Comparison of ENCODE assay signal across 9 mouse cellular contexts in the genomic region with DNA sequence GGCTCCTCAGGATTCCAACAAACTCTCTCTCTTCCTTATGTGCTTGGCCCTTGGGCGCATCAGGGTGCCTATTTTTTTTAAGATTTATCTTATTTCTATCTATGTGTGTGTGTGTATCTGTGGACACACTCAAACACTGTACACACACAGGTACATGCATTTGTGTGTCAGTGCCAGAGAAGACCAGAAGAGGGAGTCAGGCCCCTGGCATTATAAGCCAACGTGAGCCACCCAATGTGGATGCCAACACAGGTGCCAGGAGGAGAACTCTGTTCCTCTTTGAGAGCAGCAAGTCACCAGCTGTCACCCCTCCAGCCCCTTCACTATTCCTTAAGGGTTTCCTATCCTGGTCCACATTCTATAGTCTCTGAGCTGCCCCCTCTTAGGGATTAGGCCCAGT. TPM values are rescaled to one million over a fixed set of nuclear protein-coding genes. Genes with fewer than 3 reads are reported as not detected.
DNase-seq lines count a peak whose midpoint lies in the region; ATAC-seq and TF ChIP-seq lines count a peak whose summit lies in the region.
"Had no signal": no experiment of that assay in that cellular context is flagged by ENCODE, and none has a peak within 500 bp of the region (broad histone marks: within the 10 kb centered on the region; RNA-seq: fewer than 3 reads in every experiment).

No protein-coding gene starts in this region.

- no peak for DNase-seq in kidney, postnatal 0 days (ENCODE audit: low spot score)
- DNase-seq in kidney, adult 11 months, result no peak
- peak in 1 of 3 experiments; percentile 40 for DNase-seq in liver, embryonic 14.5 days (ENCODE audit: low read depth in 3 of 3, low spot score in 3 of 3)
- DNase-seq in spleen, postnatal 14 days (ENCODE audit: low spot score in 2 of 2), result peak; percentile 46 to 68
- no peak for DNase-seq in ovary, adult 18-20 months (ENCODE audit: low spot score)
- DNase-seq in gastrocnemius, adult 18-20 months (ENCODE audit: low spot score), result no peak

- no peaks in the 10 kb centered on the region for H3K27me3 ChIP-seq in kidney, postnatal 0 days (ENCODE audit: insufficient read depth, low read length)
- no peaks in the 10 kb centered on the region; the same call in 1 of the 2 replicates for H3K27me3 ChIP-seq in liver, embryonic 14.5 days (ENCODE audit: control insufficient read depth, insufficient read depth, low read length)
- H3K27me3 ChIP-seq in hindbrain, embryonic 12.5 days, result no peaks in the 10 kb centered on the region

- no peak for TF ChIP-seq EP300 in liver, embryonic 14.5 days (IDR thresholded peaks at IDR 0.05; ENCODE audit: low read depth)

- H3K4me2 ChIP-seq in kidney, postnatal 0 days (ENCODE audit: low read length), result no peak overlapping the region
- H3K4me2 ChIP-seq in liver, embryonic 14.5 days (ENCODE audit: low read depth), result no peak overlapping the region
- no peak overlapping the region for H3K4me2 ChIP-seq in hindbrain, embryonic 12.5 days (replicated peaks)

- no peaks in the 10 kb centered on the region for H3K36me3 ChIP-seq in kidney, postnatal 0 days (ENCODE audit: insufficient read depth, low read length)
- H3K36me3 ChIP-seq in liver, embryonic 14.5 days (replicated peaks; ENCODE audit: control insufficient read depth, insufficient read depth, low read depth), result no peaks in the 10 kb centered on the region
- H3K36me3 ChIP-seq in hindbrain, embryonic 12.5 days, result no peaks in the 10 kb centered on the region

- H3K27ac ChIP-seq in kidney, postnatal 0 days, result no peak overlapping the region
- no peak overlapping the region for H3K27ac ChIP-seq in liver, embryonic 14.5 days
- no peak overlapping the region for H3K27ac ChIP-seq in hindbrain, embryonic 12.5 days
- H3K27ac ChIP-seq: macrophage had no signal

- 59% methylated on average over 2 of the region's 2 CpGs for WGBS in kidney, postnatal 0 days
- WGBS in liver, embryonic 14.5 days (ENCODE audit: insufficient replicate concordance), result 31% methylated on average over 2 of the region's 2 CpGs
- 67% methylated on average over 2 of the region's 2 CpGs for WGBS in hindbrain, embryonic 12.5 days

- no peaks in the 10 kb centered on the region for H3K9me3 ChIP-seq in kidney, postnatal 0 days (replicated peaks; ENCODE audit: low read length)
- no peaks in the 10 kb centered on the region for H3K9me3 ChIP-seq in liver, embryonic 14.5 days (ENCODE audit: control insufficient read depth, low read length)
- no peaks in the 10 kb centered on the region for H3K9me3 ChIP-seq in hindbrain, embryonic 12.5 days (replicated peaks)

- no peak for ATAC-seq in kidney, postnatal 0 days (replicated peaks; ENCODE audit: low FRiP score, low read depth)
- peak; percentile 56 for ATAC-seq in activated CD4-positive, CD25-positive, alpha-beta regulatory T cell, adult 4 months
- ATAC-seq in liver, embryonic 14.5 days (ENCODE audit: insufficient read depth), result peak; percentile 50
- ATAC-seq in hindbrain, embryonic 12.5 days (ENCODE audit: low FRiP score), result no peak

- no peak overlapping the region for H3K4me3 ChIP-seq in kidney, postnatal 0 days (replicated peaks; ENCODE audit: low read depth, low read length)
- no peak overlapping the region for H3K4me3 ChIP-seq in liver, embryonic 14.5 days (ENCODE audit: insufficient read depth in 1 of 2, low read depth in 2 of 2, low read length in 2 of 2)
- no peak overlapping the region for H3K4me3 ChIP-seq in hindbrain, embryonic 12.5 days

- 0 out of 2 replicates have a peak overlapping the region, but pooled peaks have one; percentile 18 for H3K9ac ChIP-seq in kidney, postnatal 0 days (ENCODE audit: low read depth, low read length)
- no peak overlapping the region for H3K9ac ChIP-seq in liver, embryonic 14.5 days (replicated peaks)
- H3K9ac ChIP-seq in hindbrain, embryonic 12.5 days, result no peak overlapping the region

- peak; percentile 64 for TF ChIP-seq CTCF in kidney, postnatal 0 days (IDR thresholded peaks at IDR 0.05; ENCODE audit: low read depth)
- peak; percentile 84 for TF ChIP-seq CTCF in liver, embryonic 14.5 days (IDR thresholded peaks at IDR 0.05; ENCODE audit: low read depth)

- H3K4me1 ChIP-seq in kidney, postnatal 0 days (replicated peaks; ENCODE audit: insufficient read depth, low read length), result no peaks in the 10 kb centered on the region
- H3K4me1 ChIP-seq in liver, embryonic 14.5 days (replicated peaks; ENCODE audit: control insufficient read depth in 2 of 2, insufficient read depth in 2 of 2, low read length in 1 of 2), result peaks cover 0 to 5% of the 10 kb centered on the region in 2 experiments; a peak in 1 of 4 replicates
- peaks cover 11% of the 10 kb centered on the region; the same call in 1 of the 2 replicates for H3K4me1 ChIP-seq in hindbrain, embryonic 12.5 days

RNA-seq across cellular contexts. Expression of a gene that starts 19.1 kb away (rescaled TPM):
- 5.2 and 5.8 TPM in 2 replicates for polyA plus RNA-seq in kidney, postnatal 0 days (2015; fragmentation: Nextera tagmentation; extraction: Ambion mirVana)
- polyA plus RNA-seq in activated CD4-positive, CD25-positive, alpha-beta regulatory T cell, adult 4 months (2017; shearing (Covaris generic)), result under 1 TPM in 1 of 2 experiments, not detected in 1; 0.41 TPM
- polyA plus RNA-seq in liver, embryonic 14.5 days (2012; rRNA removed), result 8.5 and 10.6 TPM in 2 replicates
- 14.3 and 14.9 TPM in 2 replicates for polyA plus RNA-seq in liver, embryonic 14.5 days (2014; fragmentation: Nextera tagmentation; extraction: Ambion mirVana)
- polyA plus RNA-seq in hindbrain, embryonic 12.5 days (2016; fragmentation: Nextera tagmentation; extraction: Ambion mirVana), result 14.1 and 14.3 TPM in 2 replicates
- not detected for total RNA-seq in gastrocnemius, adult 18-20 months (2021)

RNA-seq across cellular contexts. Expression of a gene that starts 21.4 kb away (rescaled TPM):
- 50.1 and 55.9 TPM in 2 replicates for polyA plus RNA-seq in kidney, postnatal 0 days (2015; fragmentation: Nextera tagmentation; extraction: Ambion mirVana)
- 10 to 100 TPM; 11.5 to 11.9 TPM for polyA plus RNA-seq in activated CD4-positive, CD25-positive, alpha-beta regulatory T cell, adult 4 months (2017; shearing (Covaris generic))
- polyA plus RNA-seq in liver, embryonic 14.5 days (2012; rRNA removed), result 10.3 and 12.9 TPM in 2 replicates
- 12.8 and 13.6 TPM in 2 replicates for polyA plus RNA-seq in liver, embryonic 14.5 days (2014; fragmentation: Nextera tagmentation; extraction: Ambion mirVana)
- polyA plus RNA-seq in hindbrain, embryonic 12.5 days (2016; fragmentation: Nextera tagmentation; extraction: Ambion mirVana), result 50.3 and 52.4 TPM in 2 replicates
- 100 to 1,000 TPM; 217 to 250 TPM for total RNA-seq in gastrocnemius, adult 18-20 months (2021)

RNA-seq across cellular contexts. Expression of a gene that starts 34.0 kb away (rescaled TPM):
- polyA plus RNA-seq in kidney, postnatal 0 days (2015; fragmentation: Nextera tagmentation; extraction: Ambion mirVana), result 49.1 and 53.0 TPM in 2 replicates
- polyA plus RNA-seq in activated CD4-positive, CD25-positive, alpha-beta regulatory T cell, adult 4 months (2017; shearing (Covaris generic)), result 10 to 100 TPM; 52.5 to 58.8 TPM
- polyA plus RNA-seq in liver, embryonic 14.5 days (2012; rRNA removed), result 15.8 and 19.0 TPM in 2 replicates
- 29.2 and 30.1 TPM in 2 replicates for polyA plus RNA-seq in liver, embryonic 14.5 days (2014; fragmentation: Nextera tagmentation; extraction: Ambion mirVana)
- 53.1 and 55.5 TPM in 2 replicates for polyA plus RNA-seq in hindbrain, embryonic 12.5 days (2016; fragmentation: Nextera tagmentation; extraction: Ambion mirVana)
- 10 to 100 TPM; 25.8 to 28.9 TPM for total RNA-seq in gastrocnemius, adult 18-20 months (2021)

Comparison
In these comparisons a context has a peak if more than half of its experiments do, and no peak if none do; other contexts are left out.
1. ATAC-seq: peak in activated CD4-positive, CD25-positive, alpha-beta regulatory T cell, adult 4 months (single experiment) and liver, embryonic 14.5 days (single experiment); none in kidney, postnatal 0 days (single experiment) and hindbrain, embryonic 12.5 days (single experiment).
2. DNase-seq: peak in spleen, postnatal 14 days (2 of 2); none in kidney, postnatal 0 days (single experiment), kidney, adult 11 months (single experiment), ovary, adult 18-20 months (single experiment) and gastrocnemius, adult 18-20 months (single experiment).